1 mouse cellular context compared by ENCODE assay signal in genomic region chr11:17257443-17257842, GRCm38 (mm10).
TF ChIP-seq lines count a peak whose summit lies in the region.

C1d (plus strand) TSS chr11:17257579.

TF ChIP-seq in CH12.LX, 34 proteins besides CTCF, POLR2A, EP300 and RAD21 (continued from another document):
- TF ChIP-seq POLR2AphosphoS2 (IDR thresholded peaks at IDR 0.05; ENCODE audit: low read depth, low read length) (peak; percentile 77; the same call in 1 of the 2 replicates), GABPA (IDR thresholded peaks at IDR 0.05; ENCODE audit: insufficient replicate concordance, low read depth, low read length) (no peak), PAX5 (IDR thresholded peaks at IDR 0.05; ENCODE audit: low read length) (no peak), ZC3H11A (IDR thresholded peaks at IDR 0.05; ENCODE audit: low read depth, low read length) (no peak), MEF2A (IDR thresholded peaks at IDR 0.05; ENCODE audit: borderline replicate concordance, low read depth, low read length) (peak; percentile 62; the same call in 1 of the 2 replicates), MYC (IDR thresholded peaks at IDR 0.05; ENCODE audit: low read depth, low read length) (peak; percentile 51; the same call in 1 of the 2 replicates), JUND (conservative IDR thresholded peaks at IDR 0.05; ENCODE audit: low read depth, low read length) (no peak), HCFC1 (IDR thresholded peaks at IDR 0.05; ENCODE audit: low read depth, low read length) (peak; percentile 86), E2F4 (IDR thresholded peaks at IDR 0.05; ENCODE audit: insufficient replicate concordance, low read depth, low read length) (no peak), JUN (IDR thresholded peaks at IDR 0.05; ENCODE audit: insufficient read depth, low read depth, low read length) (no peak), NRF1 (IDR thresholded peaks at IDR 0.05; ENCODE audit: low read depth, low read length) (peak; percentile 92), ETS1 (conservative IDR thresholded peaks at IDR 0.05; ENCODE audit: low read depth, low read length) (no peak; the same call in 1 of the 2 replicates), TBP (conservative IDR thresholded peaks at IDR 0.05; ENCODE audit: low read depth, low read length) (peak; percentile 82), SMC3 (IDR thresholded peaks at IDR 0.05; ENCODE audit: low read depth, low read length) (no peak), IRF4 (IDR thresholded peaks at IDR 0.05; ENCODE audit: low read depth, low read length) (peak; percentile 72; the same call in 1 of the 2 replicates)
